19 mouse cellular contexts compared by ENCODE assay signal in the genomic region with DNA sequence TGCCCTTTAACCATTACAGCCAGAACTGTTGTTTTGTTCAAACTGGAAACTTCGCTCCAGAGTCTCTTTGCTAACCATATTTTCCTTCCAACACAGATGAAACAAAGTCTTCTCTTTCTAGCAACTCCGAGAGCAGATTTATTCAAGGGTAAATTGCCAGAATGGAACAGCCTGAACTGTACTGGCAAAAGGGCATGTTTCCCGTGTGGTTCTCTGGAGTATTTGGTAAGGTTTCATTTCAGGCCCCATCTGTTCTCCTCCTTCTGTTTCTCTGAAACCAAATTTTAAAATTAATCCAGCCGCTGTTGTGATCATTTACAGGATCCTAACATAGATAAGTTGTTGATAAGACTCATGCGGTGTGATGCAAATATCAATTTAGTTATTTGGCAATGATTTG.
DNase-seq lines count a peak whose midpoint lies in the region; ATAC-seq and TF ChIP-seq lines count a peak whose summit lies in the region.
"Had no signal": no experiment of that assay in that cellular context is flagged by ENCODE, and none has a peak within 500 bp of the region (broad histone marks: within the 10 kb centered on the region; RNA-seq: fewer than 3 reads in every experiment).

No protein-coding gene starts in this region.

- intact Hi-C loops in heart, postnatal 25 days (cut with DNase I) = no loop called here

- ATAC-seq in intestine, embryonic 14.5 days (replicated peaks; ENCODE audit: low FRiP score, low TSS enrichment, low read depth) = no peak
- ATAC-seq in intestine, embryonic 15.5 days = no peak
- ATAC-seq: hindbrain, postnatal 0 days; liver, embryonic 12.5 days had no signal

- H3K27me3 ChIP-seq in intestine, embryonic 14.5 days (replicated peaks; ENCODE audit: control insufficient read depth, insufficient read depth, low read length) = no peaks in the 10 kb centered on the region
- H3K27me3 ChIP-seq in intestine, embryonic 15.5 days (replicated peaks) = no peaks in the 10 kb centered on the region
- H3K27me3 ChIP-seq in limb, embryonic 10.5 days (ENCODE audit: low read depth, poor library complexity, severe bottlenecking) = no peaks in the 10 kb centered on the region
- H3K27me3 ChIP-seq: CH12.LX; liver, embryonic 12.5 days had no signal

- 86% methylated on average over 5 of the region's 5 CpGs for WGBS in intestine, embryonic 14.5 days
- WGBS in intestine, embryonic 15.5 days = 88% methylated on average over 5 of the region's 5 CpGs
- 89% methylated on average over 5 of the region's 5 CpGs for WGBS in limb, embryonic 10.5 days

- no peak overlapping the region for H3K27ac ChIP-seq in intestine, embryonic 14.5 days (ENCODE audit: low read depth)
- H3K27ac ChIP-seq in intestine, embryonic 15.5 days = no peak overlapping the region
- H3K27ac ChIP-seq in limb, embryonic 10.5 days = no peak overlapping the region
- H3K27ac ChIP-seq: hindbrain, postnatal 0 days; liver, embryonic 12.5 days had no signal

- no peaks in the 10 kb centered on the region for H3K36me3 ChIP-seq in intestine, embryonic 14.5 days (ENCODE audit: control insufficient read depth, insufficient read depth, low read length)
- no peaks in the 10 kb centered on the region for H3K36me3 ChIP-seq in intestine, embryonic 15.5 days
- no peaks in the 10 kb centered on the region for H3K36me3 ChIP-seq in limb, embryonic 10.5 days
- H3K36me3 ChIP-seq: liver, embryonic 12.5 days had no signal

- peak; percentile 30 for DNase-seq in cerebellum, adult 9-10 months
- no peak for DNase-seq in cerebellum, adult 11 months
- DNase-seq in intestine, embryonic 14.5 days (ENCODE audit: low spot score) = peak; percentile 18
- DNase-seq in brain, embryonic 14.5 days (ENCODE audit: low read depth) = peak; percentile 51
- peak; percentile 19 for DNase-seq in limb, embryonic 10.5 days (ENCODE audit: low spot score)
- DNase-seq in heart, postnatal 25 days (ENCODE audit: low spot score) = no peak
- DNase-seq in lung, postnatal 4 days = no peak
- DNase-seq: adrenal gland, postnatal 36 days; heart, postnatal 4 days; kidney, adult 2 months; kidney, postnatal 14 days; lung, embryonic 14.5 days; lung, postnatal 36 days; retina, postnatal 1 day; thymus, adult 2 months had no signal

- H3K4me1 ChIP-seq in intestine, embryonic 14.5 days (replicated peaks; ENCODE audit: control insufficient read depth, insufficient read depth, low read length) = no peaks in the 10 kb centered on the region
- no peaks in the 10 kb centered on the region for H3K4me1 ChIP-seq in intestine, embryonic 15.5 days (replicated peaks)
- no peaks in the 10 kb centered on the region for H3K4me1 ChIP-seq in limb, embryonic 10.5 days
- H3K4me1 ChIP-seq: liver, embryonic 12.5 days had no signal

- TF ChIP-seq POLR2A in brain, embryonic 14.5 days (IDR thresholded peaks at IDR 0.05; ENCODE audit: borderline replicate concordance, extremely low read depth, insufficient read depth, insufficient read length, poor library complexity, severe bottlenecking) = no peak

- H3K4me2 ChIP-seq in intestine, embryonic 14.5 days (ENCODE audit: low read length) = no peak overlapping the region
- no peak overlapping the region for H3K4me2 ChIP-seq in intestine, embryonic 15.5 days (replicated peaks)
- H3K4me2 ChIP-seq: liver, embryonic 12.5 days; lung, embryonic 14.5 days had no signal

- H3K9me3 ChIP-seq in intestine, embryonic 14.5 days (ENCODE audit: control insufficient read depth, low read length) = peaks cover 4% of the 10 kb centered on the region; the same call in 1 of the 2 replicates
- H3K9me3 ChIP-seq in intestine, embryonic 15.5 days = no peaks in the 10 kb centered on the region
- no peaks in the 10 kb centered on the region for H3K9me3 ChIP-seq in limb, embryonic 10.5 days (replicated peaks)
- H3K9me3 ChIP-seq: liver, embryonic 12.5 days had no signal

- TF ChIP-seq CTCF in brain, embryonic 14.5 days (IDR thresholded peaks at IDR 0.05; ENCODE audit: borderline replicate concordance, extremely low read depth, insufficient read depth, insufficient read length) = no peak

- no peak overlapping the region for H3K4me3 ChIP-seq in intestine, embryonic 14.5 days (ENCODE audit: low read depth, low read length)
- H3K4me3 ChIP-seq in intestine, embryonic 15.5 days (replicated peaks) = no peak overlapping the region
- no peak overlapping the region for H3K4me3 ChIP-seq in limb, embryonic 10.5 days
- H3K4me3 ChIP-seq: liver, embryonic 12.5 days had no signal

- no peak overlapping the region for H3K9ac ChIP-seq in intestine, embryonic 14.5 days (ENCODE audit: low read length)
- no peak overlapping the region for H3K9ac ChIP-seq in intestine, embryonic 15.5 days
- H3K9ac ChIP-seq: liver, embryonic 12.5 days; lung, embryonic 14.5 days had no signal

Comparison
In these comparisons a context has a peak if more than half of its experiments do, and no peak if none do; other contexts are left out.
1. DNase-seq: peak in cerebellum, adult 9-10 months (single experiment), intestine, embryonic 14.5 days (single experiment), brain, embryonic 14.5 days (single experiment) and limb, embryonic 10.5 days (single experiment); none in cerebellum, adult 11 months (single experiment), heart, postnatal 25 days (single experiment) and lung, postnatal 4 days (0 of 2).